Mouse (Mus musculus): ENCODE data around the gene Ak2.

DNA sequence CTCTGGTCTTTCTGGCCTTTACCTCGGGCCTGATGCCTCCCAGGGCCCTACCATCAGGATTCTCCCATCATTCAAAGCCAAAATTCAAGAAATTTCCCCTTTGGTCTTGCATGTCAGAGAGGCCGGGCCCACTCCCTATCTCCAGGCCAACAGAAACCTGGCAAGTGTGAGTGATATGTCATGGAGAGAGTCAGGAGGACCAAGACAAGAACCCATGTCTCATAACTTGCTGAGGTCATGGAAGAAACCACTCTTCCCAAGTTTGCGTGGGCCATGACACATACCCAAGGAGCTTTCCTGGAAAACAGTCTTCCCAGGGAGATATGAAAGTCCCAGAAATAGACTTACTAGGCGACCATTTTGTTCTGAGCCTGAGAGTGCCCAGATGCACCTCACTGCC is 30.1 kb downstream of the Ak2 start:
- TF ChIP-seq CTCF (IDR thresholded peaks at IDR 0.05; ENCODE audit: low read depth), result no peak
- no peak for TF ChIP-seq EP300 (optimal IDR thresholded peaks at IDR 0.05)

All from stomach, postnatal 0 days (tissue).